Mouse (Mus musculus): ENCODE data around the gene Hbs1l.

DNA sequence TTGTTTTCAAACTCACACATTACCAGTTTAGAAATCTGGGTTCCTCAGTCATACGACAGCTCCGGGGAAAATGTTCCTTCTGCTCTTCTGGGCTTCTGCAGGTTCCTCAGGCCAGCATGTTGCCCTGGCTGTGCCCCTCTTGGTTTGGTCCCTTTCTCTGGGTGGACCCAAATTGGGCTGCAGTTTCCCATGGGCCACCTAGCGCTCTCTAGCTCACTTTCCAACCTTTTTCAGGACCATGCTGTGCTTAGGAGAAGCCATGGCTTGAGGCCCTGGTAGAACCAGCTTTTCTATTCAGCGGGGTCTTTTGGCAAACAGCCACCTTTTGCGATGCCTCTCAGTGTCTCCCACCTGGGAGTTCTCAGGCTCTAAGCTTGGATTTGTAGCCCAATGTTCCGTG lies 76.5 kb downstream of the Hbs1l start:
- TF ChIP-seq GATA1 (IDR thresholded peaks at IDR 0.05; ENCODE audit: borderline replicate concordance, low read length) (no peak), FLI1 (IDR thresholded peaks at IDR 0.05; ENCODE audit: low read length) (no peak)

Data from megakaryocyte, embryonic 14.5 days (primary cell).